Mouse (Mus musculus): ENCODE results near the gene Ltbp4.

Gene Ltbp4

DNA sequence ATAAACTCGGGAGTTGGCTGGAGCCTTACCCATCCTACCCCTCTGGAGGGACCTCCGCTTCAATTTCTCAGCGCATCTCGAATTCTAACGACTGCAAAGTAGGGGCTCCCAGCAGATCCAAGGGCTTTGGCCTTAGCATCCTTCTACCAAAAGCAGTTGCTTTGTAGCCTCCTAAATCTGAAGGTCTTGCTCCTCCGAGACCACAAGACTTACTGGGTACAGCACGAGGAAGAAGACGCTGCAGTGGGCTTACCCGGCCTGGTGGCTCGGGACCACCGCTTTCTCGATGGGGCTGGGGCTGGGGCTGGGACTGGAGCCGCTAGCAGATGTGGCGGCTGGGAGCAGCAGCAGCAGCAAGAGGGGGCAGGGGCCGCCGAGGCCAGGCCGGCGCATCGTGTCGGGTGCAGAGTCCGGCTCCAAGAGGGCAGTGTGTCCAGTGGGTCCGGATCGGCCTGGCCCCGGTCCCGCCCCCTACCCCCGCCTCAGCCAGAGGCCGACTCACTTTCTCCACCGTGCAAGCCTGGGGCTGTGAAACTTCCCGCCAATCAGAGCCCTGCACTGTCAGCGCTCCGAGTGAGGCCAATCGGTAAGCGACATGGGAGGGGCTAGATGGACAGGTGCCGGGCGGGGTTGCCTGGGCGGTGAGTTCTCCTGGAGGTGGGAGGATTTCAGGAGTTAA lies at the start of gene Ltbp4:
Ltbp4 (minus strand) TSS at position 518 of the 679 bp plus-strand sequence.
- in situ Hi-C loops (cut with MboI, MseI), result loop anchor here in 1 of 2 experiments (5.0 kb wide), 1 partner anchor 50 kb away; no protein-coding TSS in a partner anchor

- in situ Hi-C loops (cut with MboI, MseI), result loop anchor here (5.0 kb wide), 2 partner anchors 37 to 47 kb away; partner anchors contain the start of gene Ltbp4 (in 1 of the 2)
These were observed 47.2 kb upstream of the Ltbp4 start for GRCm38 (mm10) chr7:27384731-27385130.

DNA sequence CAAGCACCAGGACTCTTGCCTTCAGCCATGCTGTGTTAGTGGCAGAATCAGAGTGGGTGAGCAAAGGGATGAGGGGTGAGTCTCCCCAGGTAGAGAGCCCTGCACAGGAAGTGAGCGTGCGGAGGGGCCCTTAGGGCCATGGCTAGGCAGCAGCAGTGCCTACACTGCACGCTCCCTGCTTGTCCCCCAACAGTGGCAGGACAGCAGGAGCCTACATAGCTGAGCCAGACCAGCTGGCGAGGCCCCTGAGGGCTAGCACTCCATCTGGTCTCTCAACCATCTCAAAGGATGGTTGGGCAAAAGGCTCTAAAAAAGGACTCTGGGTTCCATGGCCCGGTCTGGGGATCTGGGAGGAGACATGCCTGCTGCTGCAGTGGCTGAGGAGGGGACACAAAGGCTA lies 46.6 kb upstream of the Ltbp4 start:
- in situ Hi-C loops (cut with MboI, MseI), result no loop called here

- in situ Hi-C loops (cut with MboI, MseI), result no loop called here
These were observed 45.7 kb upstream of the Ltbp4 start for GRCm38 (mm10) chr7:27383233-27383632.

- in situ Hi-C loops (cut with MboI, MseI), result no loop called here
These were observed 44.1 kb upstream of the Ltbp4 start for GRCm38 (mm10) chr7:27381560-27381959.

GRCm38 (mm10) chr7:27381009-27381408 lies 43.5 kb upstream of the Ltbp4 start:
- in situ Hi-C loops (cut with MboI, MseI), result no loop called here

- in situ Hi-C loops (cut with MboI, MseI), result no loop called here
These were observed 42.3 kb upstream of the Ltbp4 start for GRCm38 (mm10) chr7:27379836-27380235.

- in situ Hi-C loops (cut with MboI, MseI), result no loop called here
These were observed 40.9 kb upstream of the Ltbp4 start for GRCm38 (mm10) chr7:27378431-27378830.

DNA sequence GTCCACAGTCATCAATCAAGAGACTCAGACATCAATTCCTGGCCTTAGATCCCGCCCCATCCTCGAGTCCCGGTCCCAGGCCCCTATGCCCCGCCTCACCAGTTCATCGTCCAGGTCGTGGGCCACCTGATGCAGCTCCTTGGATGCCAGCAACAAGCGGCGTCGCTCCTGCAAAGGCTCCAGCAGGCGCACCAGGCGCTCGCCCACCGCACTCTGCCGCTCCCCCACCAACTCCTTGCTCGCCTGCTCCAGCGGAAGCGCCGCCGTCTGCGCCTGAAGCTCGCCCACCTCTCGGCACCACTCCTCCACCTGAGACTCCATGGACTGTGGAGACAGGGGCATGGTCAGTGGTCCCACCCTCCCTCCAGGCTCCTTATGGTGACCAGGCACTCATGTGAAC lies 37.8 kb upstream of the Ltbp4 start:
- in situ Hi-C loops (cut with MboI, MseI), result no loop called here

DNA sequence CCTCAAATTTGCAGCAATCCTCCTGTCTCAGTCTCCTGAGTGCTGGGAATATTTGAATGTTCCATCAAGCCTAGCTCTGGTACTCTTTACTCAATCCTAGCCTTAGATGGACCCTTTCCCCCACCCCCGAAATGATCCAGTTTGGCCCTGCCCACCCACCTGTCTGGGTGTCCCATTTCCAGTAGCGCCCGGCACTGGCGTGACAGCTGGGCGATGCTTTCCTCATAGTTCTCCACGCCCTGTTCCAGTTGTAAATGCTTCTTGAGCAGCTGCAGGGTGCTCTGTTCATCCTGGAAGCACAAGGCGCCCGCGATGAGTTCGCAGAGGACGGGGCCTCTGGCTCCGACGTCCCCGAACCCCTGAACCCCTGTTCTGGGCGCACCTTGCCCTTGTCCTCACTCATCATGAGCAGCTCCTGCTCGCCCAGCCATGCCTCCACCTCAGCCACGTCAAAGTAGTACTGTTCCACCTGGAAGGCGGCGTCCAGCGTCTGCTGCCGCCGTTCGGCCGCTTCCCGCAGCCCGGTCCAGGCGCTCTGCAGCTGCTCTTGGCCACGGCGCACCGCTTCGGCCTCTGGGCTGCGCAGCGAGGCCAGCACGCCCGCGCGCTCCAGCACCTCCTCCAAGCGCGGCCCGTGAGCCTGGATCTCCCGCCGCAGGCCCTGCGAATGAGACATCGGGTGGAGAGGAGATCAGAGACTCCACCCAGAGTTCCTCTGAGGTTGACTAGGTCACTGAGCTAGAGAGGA lies 34.4 kb upstream of the Ltbp4 start:
- in situ Hi-C loops (cut with MboI, MseI), result loop anchor here in 1 of 2 experiments (25.0 kb wide), 1 partner anchor 1765 kb away; the partner anchor contains the start of genes Rasgrp4 and Ryr1

DNA sequence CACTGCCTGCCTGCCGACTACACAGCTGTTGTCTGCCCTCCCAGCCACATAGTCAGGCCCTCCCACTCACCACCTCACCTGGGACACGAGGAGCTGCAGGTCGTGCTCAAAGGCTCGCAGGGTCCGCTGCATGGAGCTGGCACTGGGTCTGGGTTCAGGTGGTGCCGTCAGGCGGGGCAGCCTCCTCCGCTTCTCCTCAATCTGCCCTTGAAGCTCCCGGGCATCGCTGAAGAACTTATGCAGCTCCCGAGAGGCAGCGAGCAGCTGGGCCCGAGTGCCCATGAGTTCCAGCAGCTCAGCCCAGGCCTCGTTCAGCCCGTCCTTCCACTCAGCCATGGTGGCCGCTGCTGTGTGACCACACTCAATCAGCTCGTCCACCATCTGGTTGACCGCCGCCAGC lies 31.6 kb upstream of the Ltbp4 start:
- in situ Hi-C loops (cut with MboI, MseI), result loop anchor here (10.0 to 25.0 kb wide), 2 partner anchors 1674 to 1768 kb away; partner anchors contain the start of genes Rasgrp4 (in 1 of the 2) and Ryr1 (in 1 of the 2)

GRCm38 (mm10) chr7:27367976-27368375 lies 30.5 kb upstream of the Ltbp4 start:
- in situ Hi-C loops (cut with MboI, MseI), result loop anchor here (10.0 to 25.0 kb wide), 2 partner anchors 1673 to 1769 kb away; partner anchors contain the start of genes Rasgrp4 (in 1 of the 2) and Ryr1 (in 1 of the 2)

DNA sequence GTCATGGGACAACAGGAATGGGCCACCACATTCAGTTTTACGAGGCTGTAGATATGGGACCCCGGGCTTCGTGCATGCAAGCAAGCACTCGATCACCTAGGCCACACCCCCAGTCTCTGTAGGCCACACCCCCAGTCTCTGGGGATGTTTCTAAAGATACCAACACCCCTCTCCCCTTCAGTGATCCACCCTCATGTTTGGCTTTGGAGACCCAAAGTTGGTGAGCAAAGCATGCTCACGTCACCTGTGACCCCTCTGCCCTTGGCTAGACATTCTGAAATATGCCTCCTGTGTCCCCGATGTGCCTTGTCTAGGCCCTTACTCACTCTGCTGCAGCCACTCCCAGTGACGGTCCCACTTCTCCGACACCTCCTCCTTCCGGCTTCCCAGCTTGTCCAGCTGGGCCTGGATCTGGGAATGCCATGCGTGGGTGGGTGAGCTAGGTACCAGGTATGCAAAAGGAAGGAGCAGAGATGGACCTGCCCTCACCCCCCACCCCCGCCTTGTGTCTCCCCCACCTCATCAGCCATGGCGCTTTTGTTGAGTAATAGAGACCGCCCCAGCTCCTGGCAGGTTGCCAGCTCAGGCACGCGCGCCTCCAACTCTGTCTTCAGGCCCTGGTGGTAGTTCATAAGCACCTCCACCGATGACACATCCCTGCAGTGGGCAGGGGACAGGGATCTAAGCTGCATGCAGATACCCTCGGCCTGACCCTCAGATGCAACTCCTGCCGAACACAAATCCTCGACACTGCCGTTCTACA lies 28.8 kb upstream of the Ltbp4 start:
- in situ Hi-C loops (cut with MboI, MseI), result loop anchor here (10.0 to 25.0 kb wide), 2 partner anchors 1671 to 1771 kb away; partner anchors contain the start of genes Rasgrp4 (in 1 of the 2) and Ryr1 (in 1 of the 2)

DNA sequence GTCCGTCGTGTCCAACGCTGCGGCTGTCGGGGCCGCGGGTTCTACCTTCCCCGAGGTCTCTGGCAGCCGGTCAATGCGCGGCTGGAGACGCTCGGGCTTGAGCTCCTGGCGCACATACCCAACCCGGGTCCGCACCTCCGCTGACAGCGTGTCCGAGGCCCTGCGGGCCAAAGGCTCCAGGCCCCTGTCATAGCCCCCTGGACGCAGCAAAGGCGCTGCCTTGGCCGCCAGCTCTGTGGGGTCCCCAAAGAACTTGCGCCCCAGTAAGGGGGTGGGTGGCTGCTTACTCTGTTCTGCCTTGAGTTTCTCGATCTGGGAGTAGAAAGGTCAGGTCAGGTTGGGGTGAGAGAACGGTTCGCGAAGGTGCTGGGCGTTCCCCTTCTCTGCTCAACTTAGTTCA lies 26.9 kb upstream of the Ltbp4 start:
- in situ Hi-C loops (cut with MboI, MseI), result loop anchor here (10.0 to 25.0 kb wide), 2 partner anchors 1670 to 1773 kb away; partner anchors contain the start of genes Rasgrp4 (in 1 of the 2) and Ryr1 (in 1 of the 2)

- in situ Hi-C loops (cut with MboI, MseI), result loop anchor here (10.0 to 25.0 kb wide), 2 partner anchors 1667 to 1776 kb away; partner anchors contain the start of genes Rasgrp4 (in 1 of the 2) and Ryr1 (in 1 of the 2)
These were observed 23.9 kb upstream of the Ltbp4 start for GRCm38 (mm10) chr7:27361283-27361946.

DNA sequence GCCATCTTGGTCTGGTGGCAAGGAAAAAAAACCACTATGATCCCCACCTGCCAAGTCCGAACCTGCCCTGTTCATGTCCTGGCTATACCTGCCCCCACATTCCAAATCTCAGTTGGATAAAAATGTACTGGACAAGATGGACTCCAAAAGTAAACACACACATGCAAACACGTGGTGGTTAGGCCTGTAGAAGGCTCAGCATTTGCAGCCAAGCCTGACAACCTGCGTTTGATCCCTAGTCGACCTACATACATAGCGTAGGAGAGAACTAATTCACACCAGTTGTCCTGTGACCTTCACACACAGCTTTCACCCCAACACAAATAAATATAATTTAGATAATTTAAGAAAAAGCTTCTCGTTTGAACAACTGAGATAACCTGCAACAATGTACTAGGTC lies 23.3 kb upstream of the Ltbp4 start:
- in situ Hi-C loops (cut with MboI, MseI), result loop anchor here (10.0 to 25.0 kb wide), 2 partner anchors 1666 to 1777 kb away; partner anchors contain the start of genes Rasgrp4 (in 1 of the 2) and Ryr1 (in 1 of the 2)

GRCm38 (mm10) chr7:27359706-27360358 lies 22.3 kb upstream of the Ltbp4 start:
- in situ Hi-C loops (cut with MboI, MseI), result loop anchor here (10.0 to 25.0 kb wide), 2 partner anchors 1665 to 1777 kb away; partner anchors contain the start of genes Rasgrp4 (in 1 of the 2) and Ryr1 (in 1 of the 2)

GRCm38 (mm10) chr7:27359162-27359561 lies 21.7 kb upstream of the Ltbp4 start:
- in situ Hi-C loops (cut with MboI, MseI), result loop anchor here in 1 of 2 experiments (25.0 kb wide), 1 partner anchor 1778 kb away; the partner anchor contains the start of genes Rasgrp4 and Ryr1

GRCm38 (mm10) chr7:27357595-27357978 lies 20.1 kb upstream of the Ltbp4 start:
- in situ Hi-C loops (cut with MboI, MseI), result loop anchor here in 1 of 2 experiments (25.0 kb wide), 1 partner anchor 1780 kb away; the partner anchor contains the start of genes Rasgrp4 and Ryr1

All from T-helper 17 cell (primary cell).